Mouse (Mus musculus) lung, adult 2 months (tissue): ENCODE measurements at regions not wholly inside any gene's neighbourhood (a gene's known extent, or its start where the extent isn't known, plus 50 kb on each side); places are given as distances from the start of the nearest gene placed in this dataset.

Experiments used
- CTCF ChIP-seq: fragments of 200-500 bp; IDR thresholded peaks from 2 replicates; pipeline ENCODE4 v1.5.1; 2011; ENCODE audit warnings: mild to moderate bottlenecking, low read length, control low read depth; ENCODE audit not compliant: insufficient read depth
- POLR2A ChIP-seq: fragments of 200-500 bp; IDR thresholded peaks from 2 replicates; pipeline ENCODE4 v1.6.1; 2011; ENCODE audit warnings: low read depth, mild to moderate bottlenecking, control low read depth, low read length, borderline replicate concordance; ENCODE audit errors: extremely low read depth

DNA sequence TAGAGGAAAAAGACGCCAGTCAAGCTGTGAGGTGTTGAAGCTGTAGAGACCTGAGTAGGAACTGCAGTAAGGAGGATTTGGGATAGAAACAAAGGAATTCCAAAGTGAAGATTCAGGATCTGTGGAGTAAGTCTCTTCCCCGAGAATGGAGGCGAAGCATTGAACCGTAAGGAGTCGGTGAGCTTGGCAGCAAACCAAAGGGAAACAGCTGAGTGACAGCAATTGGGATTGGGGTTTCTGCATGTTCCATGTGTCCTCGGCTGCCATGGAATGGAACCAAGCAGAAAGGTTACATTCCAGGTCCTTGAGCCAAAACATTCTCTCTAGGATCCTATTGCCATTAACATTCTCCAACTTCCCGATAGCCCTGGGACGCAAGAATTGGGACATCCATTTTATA, 152.9 kb downstream of the Pja1 start:
- TF ChIP-seq CTCF (no peak), POLR2A (no peak)
